Mouse (Mus musculus): ENCODE measurements at regions not wholly inside any gene's neighbourhood (a gene's known extent, or its start where the extent isn't known, plus 50 kb on each side); places are given as distances from the start of the nearest gene placed in this dataset.

GRCm38 (mm10) chr8:26921531-26922177 lies 55.5 kb upstream of the Zfp703 start:
- DNase-seq (ENCODE audit: low read depth, low spot score) = no peak

- no peak for DNase-seq (ENCODE audit: low read depth, low spot score)
Observed at GRCm38 (mm10) chr8:26922178-26922540, 55.0 kb upstream of the Zfp703 start.

GRCm38 (mm10) chr8:26923166-26923565 lies 54.0 kb upstream of the Zfp703 start:
- DNase-seq (ENCODE audit: low read depth, low spot score) = no peak

All from skeletal muscle tissue, adult 2 months (tissue).